Mouse (Mus musculus) embryonic fibroblast, embryonic 13.5 days (primary cell): ENCODE results near the gene Atp8a2.

ENCODE experiments used
- CTCF ChIP-seq: IDR thresholded peaks from 2 replicates; pipeline ENCODE4 v1.5.1; 2011; ENCODE audit warnings: mild to moderate bottlenecking, control low read depth, low read length, moderate library complexity, borderline replicate concordance; ENCODE audit not compliant: insufficient read depth
- POLR2A ChIP-seq: IDR thresholded peaks from 2 replicates; pipeline ENCODE4 v1.6.1; 2011; ENCODE audit warnings: low read depth, mild to moderate bottlenecking, control low read depth, low read length, moderate library complexity

GRCm38 (mm10) chr14:59967847-59968550 is 229.0 kb downstream of the Atp8a2 start:
- TF ChIP-seq CTCF (no peak), POLR2A (no peak)
